Mouse (Mus musculus) kidney, postnatal 36 days (tissue): ENCODE data around the gene Surf4.
"Not testable (repeated sequence)": the region's sequence is repeated elsewhere in the genome, so short reads cannot be mapped to it uniquely, and the experiment has no call there.

ENCODE experiments used
- DNase-seq, 2 experiments: peaks; one replicate each; pipeline ENCODE4 v3.0.0; 2021 to 2022; ENCODE audit warnings: mixed read lengths in 2 of 2

The Surf4 gene

GRCm38 (mm10) chr2:26901834-26902400, 31.8 kb downstream of the Surf4 start:
- no peak for DNase-seq

GRCm38 (mm10) chr2:26900731-26901130, 33.0 kb downstream of the Surf4 start:
- DNase-seq = no peak

GRCm38 (mm10) chr2:26895898-26896297, 37.8 kb downstream of the Surf4 start:
- no peak for DNase-seq

GRCm38 (mm10) chr2:26886170-26886569, 47.6 kb downstream of the Surf4 start:
- DNase-seq = not testable (repeated sequence)

- DNase-seq = not testable (repeated sequence)
Measured at GRCm38 (mm10) chr2:26885541-26885940, 48.2 kb downstream of the Surf4 start.

- DNase-seq = no peak
Measured at GRCm38 (mm10) chr2:26878571-26878970, 55.2 kb downstream of the Surf4 start.

GRCm38 (mm10) chr2:26870666-26871065, 63.1 kb downstream of the Surf4 start:
- DNase-seq = no peak
